Mouse (Mus musculus) liver, embryonic 14 days (tissue): ENCODE measurements around the gene Gm14147. TPM values are rescaled to one million over a fixed set of nuclear protein-coding genes. Genes with fewer than 3 reads are reported as not detected.

ENCODE experiments used
- polyA plus RNA-seq: library from polyadenylated mRNA; depleted of rRNA; stranded (reverse); fragments of >200 nt; gene quantifications from 2 replicates; pipeline ENCODE4 v1.2.3, GENCODE M21; 2012; rRNA removed

The Gm14147 gene
- polyA plus RNA-seq, result not detected in 2 replicates

GRCm38 (mm10) chr2:151097945-151098344 is at the start of gene Gm14147:
Gene Gm14147, plus strand, starts transcription at chr2:151098245.

GRCm38 (mm10) chr2:151092250-151092649 is 5.8 kb upstream of the Gm14147 start, which contains the start of gene Gm14151:
Gene Gm14151, minus strand, starts transcription at chr2:151092350.

Other genes starting within 250 kb of the Gm14147 start
- 9.8 and 11.2 TPM in 2 replicates for gene Abhd12, start 193.5 kb upstream of the Gm14147 start, polyA plus RNA-seq
- 29.7 and 35.4 TPM in 2 replicates for gene Gins1, start 192.8 kb upstream of the Gm14147 start, polyA plus RNA-seq
- gene Ninl, start 58.9 kb upstream of the Gm14147 start, polyA plus RNA-seq, result 13.8 and 17.0 TPM in 2 replicates
- gene Nanp, start 58.8 kb upstream of the Gm14147 start, polyA plus RNA-seq, result 28.0 and 31.8 TPM in 2 replicates
- not detected in 2 replicates for gene Gm14151, start 5.9 kb upstream of the Gm14147 start, polyA plus RNA-seq